Mouse (Mus musculus): ENCODE data around the gene Fam221b. TPM values are rescaled to one million over a fixed set of nuclear protein-coding genes. Genes with fewer than 3 reads are reported as not detected.

Fam221b gene
- polyA plus RNA-seq, 1 experiment from 2014 or later: 2.8 TPM

- DNase-seq (ENCODE audit: low spot score): no peak
- Histone ChIP-seq H3K36me3 (replicated peaks; ENCODE audit: control insufficient read depth, insufficient read depth, low read depth, low read length) (no peaks in the 10 kb centered on the region), H3K4me1 (ENCODE audit: control insufficient read depth, insufficient read depth, low read length) (no peaks in the 10 kb centered on the region), H3K4me2 (ENCODE audit: low read depth, low read length) (no peak overlapping the region), H3K27ac (replicated peaks; ENCODE audit: low read depth, low read length) (no peak overlapping the region), H3K4me3 (ENCODE audit: low read depth, low read length) (no peak overlapping the region), H3K9me3 (replicated peaks; ENCODE audit: control insufficient read depth, low read length) (no peaks in the 10 kb centered on the region), H3K9ac (replicated peaks; ENCODE audit: low read length) (no peak overlapping the region), H3K27me3 (ENCODE audit: control insufficient read depth, insufficient read depth, low read length) (no peaks in the 10 kb centered on the region)
- WGBS: 78% methylated on average over 4 of the region's 4 CpGs
- ATAC-seq (replicated peaks; ENCODE audit: insufficient number of reproducible peaks, low FRiP score, low TSS enrichment, low read depth): no peak
These were observed 6.7 kb upstream of the Fam221b start for GRCm38 (mm10) chr4:43675608-43676007.

GRCm38 (mm10) chr4:43674974-43675373, 6.0 kb upstream of the Fam221b start:
- DNase-seq (ENCODE audit: low spot score): no peak
- Histone ChIP-seq H3K4me2 (ENCODE audit: low read depth, low read length) (no peak overlapping the region), H3K27ac (replicated peaks; ENCODE audit: low read depth, low read length) (no peak overlapping the region), H3K27me3 (ENCODE audit: control insufficient read depth, insufficient read depth, low read length) (no peaks in the 10 kb centered on the region), H3K36me3 (replicated peaks; ENCODE audit: control insufficient read depth, insufficient read depth, low read depth, low read length) (no peaks in the 10 kb centered on the region), H3K9ac (replicated peaks; ENCODE audit: low read length) (no peak overlapping the region), H3K4me1 (ENCODE audit: control insufficient read depth, insufficient read depth, low read length) (no peaks in the 10 kb centered on the region), H3K9me3 (replicated peaks; ENCODE audit: control insufficient read depth, low read length) (no peaks in the 10 kb centered on the region), H3K4me3 (ENCODE audit: low read depth, low read length) (no peak overlapping the region)
- no peak for ATAC-seq (replicated peaks; ENCODE audit: insufficient number of reproducible peaks, low FRiP score, low TSS enrichment, low read depth)
- 74% methylated on average over 5 of the region's 5 CpGs for WGBS

- Histone ChIP-seq H3K4me1 (ENCODE audit: control insufficient read depth, insufficient read depth, low read length) (no peaks in the 10 kb centered on the region), H3K9me3 (replicated peaks; ENCODE audit: control insufficient read depth, low read length) (no peaks in the 10 kb centered on the region)
- 80% methylated on average over 8 of the region's 8 CpGs for whole genome bisulfite sequencing
These were observed 4.8 kb upstream of the Fam221b start for GRCm38 (mm10) chr4:43673703-43674102.

GRCm38 (mm10) chr4:43672070-43672469, 3.1 kb upstream of the Fam221b start:
- no peak overlapping the region for H3K4me2 ChIP-seq (ENCODE audit: low read depth, low read length)
- 10% methylated on average over 2 of the region's 2 CpGs for WGBS
- ATAC-seq (replicated peaks; ENCODE audit: insufficient number of reproducible peaks, low FRiP score, low TSS enrichment, low read depth) (no peak), DNase-seq (ENCODE audit: low spot score) (peak; percentile 96)
- no peak overlapping the region for H3K27ac ChIP-seq (replicated peaks; ENCODE audit: low read depth, low read length)
- no peak overlapping the region for H3K4me3 ChIP-seq (ENCODE audit: low read depth, low read length)
- H3K9ac ChIP-seq (replicated peaks; ENCODE audit: low read length): no peak overlapping the region
- H3K27me3 ChIP-seq (ENCODE audit: control insufficient read depth, insufficient read depth, low read length): no peaks in the 10 kb centered on the region
- no peaks in the 10 kb centered on the region for H3K36me3 ChIP-seq (replicated peaks; ENCODE audit: control insufficient read depth, insufficient read depth, low read depth, low read length)
- H3K9me3 ChIP-seq (replicated peaks; ENCODE audit: control insufficient read depth, low read length): no peaks in the 10 kb centered on the region
- no peaks in the 10 kb centered on the region for H3K4me1 ChIP-seq (ENCODE audit: control insufficient read depth, insufficient read depth, low read length)

More at GRCm38 (mm10) chr4:43673703-43674102, 4.8 kb upstream of the Fam221b start:
- DNase-seq (ENCODE audit: low spot score): no peak
- no peak for ATAC-seq (replicated peaks; ENCODE audit: insufficient number of reproducible peaks, low FRiP score, low TSS enrichment, low read depth)
- H3K9ac ChIP-seq (replicated peaks; ENCODE audit: low read length): no peak overlapping the region
- H3K36me3 ChIP-seq (replicated peaks; ENCODE audit: control insufficient read depth, insufficient read depth, low read depth, low read length): no peaks in the 10 kb centered on the region
- H3K4me2 ChIP-seq (ENCODE audit: low read depth, low read length): no peak overlapping the region
- no peaks in the 10 kb centered on the region for H3K27me3 ChIP-seq (ENCODE audit: control insufficient read depth, insufficient read depth, low read length)
- H3K4me3 ChIP-seq (ENCODE audit: low read depth, low read length): no peak overlapping the region
- no peak overlapping the region for H3K27ac ChIP-seq (replicated peaks; ENCODE audit: low read depth, low read length)

- ATAC-seq (replicated peaks; ENCODE audit: insufficient number of reproducible peaks, low FRiP score, low TSS enrichment, low read depth) (peak; percentile 74; the same call in 1 of the 2 replicates), DNase-seq (ENCODE audit: low spot score) (no peak)
- peak overlapping the region; percentile 89 for H3K9ac ChIP-seq (replicated peaks; ENCODE audit: low read length)
- no peaks in the 10 kb centered on the region for H3K4me1 ChIP-seq (ENCODE audit: control insufficient read depth, insufficient read depth, low read length)
- no peaks in the 10 kb centered on the region for H3K36me3 ChIP-seq (replicated peaks; ENCODE audit: control insufficient read depth, insufficient read depth, low read depth, low read length)
- H3K27ac ChIP-seq (replicated peaks; ENCODE audit: low read depth, low read length): no peak overlapping the region; the same call in 1 of the 2 replicates
- peaks cover 6% of the 10 kb centered on the region for H3K27me3 ChIP-seq (ENCODE audit: control insufficient read depth, insufficient read depth, low read length)
- WGBS: under 1% methylated on average over 11 of the region's 25 CpGs
- peak overlapping the region; percentile 82 for H3K4me2 ChIP-seq (ENCODE audit: low read depth, low read length)
- peak overlapping the region; percentile 79 for H3K4me3 ChIP-seq (ENCODE audit: low read depth, low read length)
- H3K9me3 ChIP-seq (replicated peaks; ENCODE audit: control insufficient read depth, low read length): no peaks in the 10 kb centered on the region
These were observed 466 bp upstream of the Fam221b start for GRCm38 (mm10) chr4:43669428-43669794.

GRCm38 (mm10) chr4:43666412-43666811, 2.5 kb downstream of the Fam221b start:
- H3K4me3 ChIP-seq (ENCODE audit: low read depth, low read length): no peak overlapping the region
- no peaks in the 10 kb centered on the region for H3K9me3 ChIP-seq (replicated peaks; ENCODE audit: control insufficient read depth, low read length)
- no peaks in the 10 kb centered on the region for H3K36me3 ChIP-seq (replicated peaks; ENCODE audit: control insufficient read depth, insufficient read depth, low read depth, low read length)
- H3K9ac ChIP-seq (replicated peaks; ENCODE audit: low read length): no peak overlapping the region
- DNase-seq (ENCODE audit: low spot score) (peak; percentile 45), ATAC-seq (replicated peaks; ENCODE audit: insufficient number of reproducible peaks, low FRiP score, low TSS enrichment, low read depth) (no peak)
- 24% methylated on average over 4 of the region's 4 CpGs for WGBS
- no peak overlapping the region for H3K4me2 ChIP-seq (ENCODE audit: low read depth, low read length)
- no peak overlapping the region for H3K27ac ChIP-seq (replicated peaks; ENCODE audit: low read depth, low read length)
- H3K4me1 ChIP-seq (ENCODE audit: control insufficient read depth, insufficient read depth, low read length): no peaks in the 10 kb centered on the region
- peaks cover 6% of the 10 kb centered on the region for H3K27me3 ChIP-seq (ENCODE audit: control insufficient read depth, insufficient read depth, low read length)

- 59% methylated on average over 4 of the region's 4 CpGs for WGBS
- no peaks in the 10 kb centered on the region for H3K27me3 ChIP-seq (ENCODE audit: control insufficient read depth, insufficient read depth, low read length)
- 0 out of 2 replicates have a peak overlapping the region, but pooled peaks have one; percentile 7 for H3K4me2 ChIP-seq (ENCODE audit: low read depth, low read length)
- ATAC-seq (replicated peaks; ENCODE audit: insufficient number of reproducible peaks, low FRiP score, low TSS enrichment, low read depth) (no peak), DNase-seq (ENCODE audit: low spot score) (no peak)
- no peaks in the 10 kb centered on the region for H3K4me1 ChIP-seq (ENCODE audit: control insufficient read depth, insufficient read depth, low read length)
- H3K36me3 ChIP-seq (replicated peaks; ENCODE audit: control insufficient read depth, insufficient read depth, low read depth, low read length): no peaks in the 10 kb centered on the region
- no peak overlapping the region for H3K27ac ChIP-seq (replicated peaks; ENCODE audit: low read depth, low read length)
- no peaks in the 10 kb centered on the region for H3K9me3 ChIP-seq (replicated peaks; ENCODE audit: control insufficient read depth, low read length)
- H3K4me3 ChIP-seq (ENCODE audit: low read depth, low read length): peak overlapping the region; percentile 82
- H3K9ac ChIP-seq (replicated peaks; ENCODE audit: low read length): no peak overlapping the region
These were observed 11.8 kb downstream of the Fam221b start for GRCm38 (mm10) chr4:43657146-43657545.

- peak; percentile 97 for ATAC-seq (replicated peaks; ENCODE audit: insufficient number of reproducible peaks, low FRiP score, low TSS enrichment, low read depth)
These were observed 12.4 kb downstream of the Fam221b start, which contains the start of gene Hint2 for GRCm38 (mm10) chr4:43656339-43657109. Gene Hint2, minus strand, starts transcription at chr4:43656466.

More at GRCm38 (mm10) chr4:43656339-43657109, 12.4 kb downstream of the Fam221b start, which contains the start of gene Hint2:
- H3K4me2 ChIP-seq (ENCODE audit: low read depth, low read length): peak within 1 kb of the TSS; percentile 60
- peak within 1 kb of the TSS; percentile 78 for H3K27ac ChIP-seq (replicated peaks; ENCODE audit: low read depth, low read length)
- H3K9me3 ChIP-seq (replicated peaks; ENCODE audit: control insufficient read depth, low read length): no peaks in the 10 kb centered on the region
- no peaks in the 10 kb centered on the region for H3K4me1 ChIP-seq (ENCODE audit: control insufficient read depth, insufficient read depth, low read length)
- peak within 1 kb of the TSS; percentile 90 for H3K9ac ChIP-seq (replicated peaks; ENCODE audit: low read length)
- no peaks in the 10 kb centered on the region for H3K27me3 ChIP-seq (ENCODE audit: control insufficient read depth, insufficient read depth, low read length)
- 2% methylated on average over 34 of the region's 34 CpGs for WGBS
- no peaks in the 10 kb centered on the region for H3K36me3 ChIP-seq (replicated peaks; ENCODE audit: control insufficient read depth, insufficient read depth, low read depth, low read length)
- peak; percentile 98 for DNase-seq (ENCODE audit: low spot score)
- H3K4me3 ChIP-seq (ENCODE audit: low read depth, low read length): peak within 1 kb of the TSS; percentile 82
